Mouse (Mus musculus): ENCODE measurements around the gene Sfr1. TPM values are rescaled to one million over a fixed set of nuclear protein-coding genes. Genes with fewer than 3 reads are reported as not detected.

The Sfr1 gene
- polyA plus RNA-seq (2015; fragmentation: Nextera tagmentation; extraction: Ambion mirVana) = 69.3 and 69.6 TPM in 2 replicates

DNA sequence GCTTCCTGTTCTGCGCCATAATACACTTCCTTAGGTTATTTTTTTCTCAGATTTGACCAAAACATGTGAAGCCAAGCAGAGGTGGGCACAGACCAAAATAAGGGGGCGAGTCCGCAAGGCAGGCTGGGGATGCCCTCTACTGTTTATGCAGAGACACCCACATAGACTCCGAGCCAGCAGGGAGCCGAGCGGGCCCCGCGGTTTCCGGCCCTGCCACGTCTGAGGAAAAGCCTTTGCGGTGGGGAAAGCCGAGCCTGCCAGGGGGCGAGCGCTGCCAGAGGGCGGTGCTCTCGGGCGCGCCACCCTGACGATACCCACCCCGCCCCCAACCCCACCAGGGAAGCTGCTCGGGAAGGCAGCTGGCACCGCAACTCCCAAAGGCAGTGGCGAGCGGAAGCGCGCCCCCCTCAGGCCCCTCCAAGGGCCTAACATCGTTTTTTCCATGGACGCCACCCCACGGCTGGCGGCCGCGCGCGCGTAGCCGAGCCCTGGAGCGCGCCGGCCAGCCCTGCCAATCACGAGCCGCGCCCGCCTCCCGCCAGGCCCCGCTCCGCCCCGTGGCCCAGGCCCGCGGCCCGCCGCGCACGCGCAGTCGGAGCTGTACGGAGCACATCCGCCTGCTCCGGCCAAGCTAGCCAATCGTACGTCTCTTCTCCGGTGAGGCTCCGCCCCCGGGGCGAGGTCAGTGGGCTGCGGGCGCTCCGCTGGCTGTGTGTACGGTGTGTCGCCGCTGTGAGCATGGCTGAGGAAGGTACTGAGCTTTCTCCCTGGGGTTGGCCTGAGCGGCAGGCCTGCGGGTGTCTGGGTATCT, at the start of gene Sfr1:
Sfr1 (plus strand) TSS at position 612 of the 811 bp plus-strand sequence.
- TF ChIP-seq CTCF (IDR thresholded peaks at IDR 0.05; ENCODE audit: low read depth) (peak; percentile 65), EP300 (IDR thresholded peaks at IDR 0.05; ENCODE audit: low read depth) (peak; percentile 29; the same call in 1 of the 2 replicates)
- peaks cover 6% of the 10 kb centered on the region; the same call in 1 of the 2 replicates for H3K4me1 ChIP-seq (ENCODE audit: insufficient read depth)
- H3K9ac ChIP-seq (replicated peaks) = peak within 1 kb of the TSS; percentile 77
- H3K4me2 ChIP-seq (ENCODE audit: low read depth, low read length) = peak within 1 kb of the TSS; percentile 87
- peak within 1 kb of the TSS; percentile 97 for H3K27ac ChIP-seq (ENCODE audit: low read depth)
- peaks cover 33% of the 10 kb centered on the region for H3K36me3 ChIP-seq (replicated peaks; ENCODE audit: insufficient read depth, low read length)
- H3K4me3 ChIP-seq (ENCODE audit: low read depth, low read length) = peak within 1 kb of the TSS; percentile 91
- ATAC-seq (peak; percentile 97), DNase-seq (peak; percentile 99)
- H3K9me3 ChIP-seq (ENCODE audit: low read length) = no peaks in the 10 kb centered on the region
- 0% methylated on average over 38 of the region's 72 CpGs for WGBS (ENCODE audit: insufficient replicate concordance)
- H3K27me3 ChIP-seq (ENCODE audit: insufficient read depth, low read length) = no peaks in the 10 kb centered on the region

- 49% methylated on average over 7 of the region's 7 CpGs for WGBS (ENCODE audit: insufficient replicate concordance)
- Histone ChIP-seq H3K27me3 (ENCODE audit: insufficient read depth, low read length) (no peaks in the 10 kb centered on the region), H3K4me1 (ENCODE audit: insufficient read depth) (no peaks in the 10 kb centered on the region), H3K36me3 (replicated peaks; ENCODE audit: insufficient read depth, low read length) (no peaks in the 10 kb centered on the region), H3K9me3 (ENCODE audit: low read length) (no peaks in the 10 kb centered on the region), H3K27ac (ENCODE audit: low read depth) (no peak overlapping the region), H3K9ac (replicated peaks) (no peak overlapping the region), H3K4me2 (ENCODE audit: low read depth, low read length) (no peak overlapping the region), H3K4me3 (ENCODE audit: low read depth, low read length) (no peak overlapping the region)
- no peak for TF ChIP-seq CTCF (IDR thresholded peaks at IDR 0.05; ENCODE audit: low read depth)
- no peak for TF ChIP-seq EP300 (IDR thresholded peaks at IDR 0.05; ENCODE audit: low read depth)
- ATAC-seq (no peak), DNase-seq (no peak)
Measured at GRCm38 (mm10) chr19:47689592-47689991, 41.9 kb upstream of the Sfr1 start.

GRCm38 (mm10) chr19:47691994-47692393, 39.5 kb upstream of the Sfr1 start, which contains the start of gene Col17a1:
TSS of gene Col17a1 (minus strand) at chr19:47692094.
- 62% methylated on average over 6 of the region's 6 CpGs for WGBS (ENCODE audit: insufficient replicate concordance)
- Histone ChIP-seq H3K9ac (replicated peaks) (no peak within 1 kb of the TSS), H3K4me3 (ENCODE audit: low read depth, low read length) (no peak within 1 kb of the TSS), H3K27ac (ENCODE audit: low read depth) (no peak within 1 kb of the TSS), H3K4me1 (ENCODE audit: insufficient read depth) (no peaks in the 10 kb centered on the region), H3K36me3 (replicated peaks; ENCODE audit: insufficient read depth, low read length) (no peaks in the 10 kb centered on the region), H3K9me3 (ENCODE audit: low read length) (no peaks in the 10 kb centered on the region), H3K4me2 (ENCODE audit: low read depth, low read length) (no peak within 1 kb of the TSS), H3K27me3 (ENCODE audit: insufficient read depth, low read length) (no peaks in the 10 kb centered on the region)
- TF ChIP-seq EP300 (IDR thresholded peaks at IDR 0.05; ENCODE audit: low read depth) (no peak), CTCF (IDR thresholded peaks at IDR 0.05; ENCODE audit: low read depth) (no peak)
- DNase-seq (no peak), ATAC-seq (no peak)

DNA sequence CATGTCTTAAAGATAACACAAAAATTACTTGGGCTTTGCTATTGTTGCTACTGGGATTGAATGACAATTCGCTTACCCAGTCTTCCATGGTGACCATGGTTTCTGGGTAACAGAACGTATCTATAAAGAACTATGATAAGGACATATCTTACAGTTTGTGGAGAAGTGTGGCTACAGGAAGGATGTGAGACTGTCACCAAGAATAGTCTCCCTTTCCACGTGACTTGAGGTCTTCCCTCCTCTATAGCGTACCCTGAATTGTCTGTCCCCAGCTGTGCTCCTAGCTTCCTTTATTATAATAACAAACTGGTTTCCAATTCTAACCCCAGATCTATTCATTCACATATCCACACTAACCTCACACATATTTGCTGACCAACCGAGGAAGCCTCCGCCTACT, 35.8 kb upstream of the Sfr1 start:
- no peak overlapping the region for H3K4me2 ChIP-seq (ENCODE audit: low read depth, low read length)
- no peaks in the 10 kb centered on the region for H3K4me1 ChIP-seq (ENCODE audit: insufficient read depth)
- DNase-seq (no peak), ATAC-seq (no peak)
- H3K36me3 ChIP-seq (replicated peaks; ENCODE audit: insufficient read depth, low read length) = no peaks in the 10 kb centered on the region
- H3K27ac ChIP-seq (ENCODE audit: low read depth) = no peak overlapping the region
- no peak overlapping the region for H3K4me3 ChIP-seq (ENCODE audit: low read depth, low read length)
- TF ChIP-seq CTCF (IDR thresholded peaks at IDR 0.05; ENCODE audit: low read depth) (no peak), EP300 (IDR thresholded peaks at IDR 0.05; ENCODE audit: low read depth) (no peak)
- no peaks in the 10 kb centered on the region for H3K9me3 ChIP-seq (ENCODE audit: low read length)
- H3K27me3 ChIP-seq (ENCODE audit: insufficient read depth, low read length) = no peaks in the 10 kb centered on the region
- 37% methylated on average over 6 of the region's 6 CpGs for WGBS (ENCODE audit: insufficient replicate concordance)
- no peak overlapping the region for H3K9ac ChIP-seq (replicated peaks)

- 85% methylated on average over 8 of the region's 8 CpGs for WGBS (ENCODE audit: insufficient replicate concordance)
- ATAC-seq = no peak
- H3K9me3 ChIP-seq (ENCODE audit: low read length) = no peaks in the 10 kb centered on the region
Measured at GRCm38 (mm10) chr19:47696411-47696810, 35.1 kb upstream of the Sfr1 start.

GRCm38 (mm10) chr19:47697067-47697466, 34.4 kb upstream of the Sfr1 start:
- no peak for ATAC-seq
- no peaks in the 10 kb centered on the region for H3K9me3 ChIP-seq (ENCODE audit: low read length)
- H3K9ac ChIP-seq (replicated peaks) = no peak overlapping the region
- no peak for TF ChIP-seq EP300 (IDR thresholded peaks at IDR 0.05; ENCODE audit: low read depth)
- TF ChIP-seq CTCF (IDR thresholded peaks at IDR 0.05; ENCODE audit: low read depth) = no peak
- H3K36me3 ChIP-seq (replicated peaks; ENCODE audit: insufficient read depth, low read length) = no peaks in the 10 kb centered on the region
- no peak for DNase-seq
- no peaks in the 10 kb centered on the region for H3K4me1 ChIP-seq (ENCODE audit: insufficient read depth)
- no peaks in the 10 kb centered on the region for H3K27me3 ChIP-seq (ENCODE audit: insufficient read depth, low read length)
- H3K4me3 ChIP-seq (ENCODE audit: low read depth, low read length) = no peak overlapping the region
- 52% methylated on average over 11 of the region's 11 CpGs for WGBS (ENCODE audit: insufficient replicate concordance)
- H3K27ac ChIP-seq (ENCODE audit: low read depth) = no peak overlapping the region
- H3K4me2 ChIP-seq (ENCODE audit: low read depth, low read length) = no peak overlapping the region

More at GRCm38 (mm10) chr19:47696411-47696810, 35.1 kb upstream of the Sfr1 start:
- Histone ChIP-seq H3K4me3 (ENCODE audit: low read depth, low read length) (no peak overlapping the region), H3K36me3 (replicated peaks; ENCODE audit: insufficient read depth, low read length) (no peaks in the 10 kb centered on the region), H3K4me1 (ENCODE audit: insufficient read depth) (no peaks in the 10 kb centered on the region), H3K27ac (ENCODE audit: low read depth) (no peak overlapping the region), H3K27me3 (ENCODE audit: insufficient read depth, low read length) (no peaks in the 10 kb centered on the region), H3K4me2 (ENCODE audit: low read depth, low read length) (no peak overlapping the region), H3K9ac (replicated peaks) (no peak overlapping the region)
- DNase-seq = no peak
- TF ChIP-seq EP300 (IDR thresholded peaks at IDR 0.05; ENCODE audit: low read depth) (no peak), CTCF (IDR thresholded peaks at IDR 0.05; ENCODE audit: low read depth) (no peak)
